Mouse (Mus musculus) neural tube, embryonic 12.5 days (tissue): Measurements from ENCODE around the gene Ifi207. TPM values are rescaled to one million over a fixed set of nuclear protein-coding genes. Genes with fewer than 3 reads are reported as not detected.

Experiments used
- polyA plus RNA-seq: library from polyadenylated mRNA; unstranded; fragments of >200 nt; fragmentation: Nextera tagmentation; extraction: Ambion mirVana; gene quantifications from 2 replicates; pipeline ENCODE4 v1.2.1, GENCODE M21; 2016

The Ifi207 gene
- polyA plus RNA-seq, 1 experiment from 2014 or later = 0.34 TPM

Other genes with a start within 250 kb of the Ifi207 start
- not detected in 2 replicates for gene Ifi214, start 205.8 kb downstream of the Ifi207 start, polyA plus RNA-seq
- gene Ifi213, start 142.5 kb downstream of the Ifi207 start, polyA plus RNA-seq = not detected in 2 replicates
- gene Ifi209, start 110.8 kb downstream of the Ifi207 start, polyA plus RNA-seq = 0.13 TPM in 1 of 2 replicates, not detected in the other
- gene Ifi208, start 68.1 kb downstream of the Ifi207 start, polyA plus RNA-seq = not detected in 2 replicates
- gene Ifi204, start 25.2 kb upstream of the Ifi207 start, polyA plus RNA-seq = 0.61 and 0.89 TPM in 2 replicates
- 0.29 and 0.45 TPM in 2 replicates for gene Ifi211, start 171.3 kb upstream of the Ifi207 start, polyA plus RNA-seq
- 0.70 and 1.0 TPM in 2 replicates for gene Mndal, start 200.7 kb upstream of the Ifi207 start, polyA plus RNA-seq
- 0.36 and 0.66 TPM in 2 replicates for gene Ifi203, start 200.9 kb upstream of the Ifi207 start, polyA plus RNA-seq
- gene Ifi202b, start 241.0 kb upstream of the Ifi207 start, polyA plus RNA-seq = not detected in 2 replicates